Mouse (Mus musculus) limb, embryonic 12.5 days (tissue): ENCODE measurements around the gene Itgb2. TPM values are rescaled to one million over a fixed set of nuclear protein-coding genes. Genes with fewer than 3 reads are reported as not detected.

Experiments
- ATAC-seq: fragments of 200-750 bp; cut with Nextera tagmentation; 2 replicates; pipeline ENCODE4 v1.8.0; 2017; ENCODE audit warnings: low read depth, moderate TSS enrichment; ENCODE audit not compliant: insufficient number of reproducible peaks, insufficient read depth, low FRiP score, low TSS enrichment
- H3K27ac ChIP-seq: fragments of 300-500 bp; sonication (generic); 2 replicates; pipeline ENCODE4 v1.5.1; 2016; ENCODE audit warnings: mild to moderate bottlenecking, moderate library complexity
- H3K27me3 ChIP-seq: fragments of 300-500 bp; sonication (generic); 2 replicates; pipeline ENCODE4 v1.6.1; 2016; ENCODE audit warnings: mild to moderate bottlenecking, moderate library complexity
- H3K36me3 ChIP-seq: fragments of 300-500 bp; sonication (generic); 2 replicates; pipeline ENCODE4 v1.6.1; 2016; ENCODE audit warnings: mild to moderate bottlenecking, moderate library complexity
- H3K4me1 ChIP-seq: fragments of 300-500 bp; sonication (generic); replicated peaks from 2 replicates; pipeline ENCODE4 v1.6.1; 2016
- H3K4me2 ChIP-seq: fragments of 300-500 bp; sonication (generic); 2 replicates; pipeline ENCODE4 v1.6.1; 2016; ENCODE audit warnings: mild to moderate bottlenecking, moderate library complexity
- H3K4me3 ChIP-seq: fragments of 300-500 bp; sonication (generic); replicated peaks from 2 replicates; pipeline ENCODE4 v1.5.1; 2016; ENCODE audit warnings: mild to moderate bottlenecking
- H3K9ac ChIP-seq: fragments of 300-500 bp; sonication (generic); replicated peaks from 2 replicates; pipeline ENCODE4 v1.6.1; 2016; ENCODE audit warnings: mild to moderate bottlenecking, moderate library complexity
- H3K9me3 ChIP-seq: fragments of 300-500 bp; sonication (generic); 2 replicates; pipeline ENCODE4 v1.6.1; 2016; ENCODE audit warnings: mild to moderate bottlenecking, moderate library complexity
- WGBS: fragments of 180-500 bp; shearing (Covaris S2); methylation state at CpG from one replicate; pipeline ENCODE4 v1.1.7; 2016; 5-methylcytosine and 5-hydroxymethylcytosine counted together
- polyA plus RNA-seq: library from polyadenylated mRNA; unstranded; fragments of >200 nt; fragmentation: Nextera tagmentation; extraction: Ambion mirVana; gene quantifications from 2 replicates; pipeline ENCODE4 v1.2.1, GENCODE M21; 2016

Itgb2 gene
- polyA plus RNA-seq, 1 experiment from 2014 or later: 0.98 TPM

DNA sequence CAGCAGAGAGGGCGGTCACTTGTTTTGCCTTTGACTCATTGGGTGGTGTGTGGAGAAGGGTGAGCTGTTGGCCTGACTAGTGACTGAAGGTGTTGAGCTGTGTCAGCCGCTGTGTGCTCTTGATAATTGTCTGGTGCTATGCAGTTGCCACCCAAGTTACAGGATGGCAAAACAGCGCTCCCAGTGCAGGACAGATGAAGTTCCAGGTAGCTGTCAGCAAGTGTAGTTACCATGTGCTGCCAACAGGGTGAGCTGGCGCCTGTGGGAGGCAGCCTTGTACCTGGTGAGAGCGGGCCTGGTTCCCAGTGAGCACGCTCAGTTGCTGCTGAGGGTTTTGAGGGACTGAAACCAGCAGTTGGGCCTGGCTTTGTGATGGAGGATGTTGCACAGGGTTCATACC lies 60.8 kb downstream of the Itgb2 start:
- Histone ChIP-seq H3K4me1 (peaks cover 18% of the 10 kb centered on the region), H3K9ac (no peak overlapping the region), H3K27ac (no peak overlapping the region), H3K4me2 (no peak overlapping the region), H3K27me3 (no peaks in the 10 kb centered on the region), H3K4me3 (no peak overlapping the region), H3K9me3 (0 out of 2 replicates have a peak, but pooled peaks cover 3% of the 10 kb centered on the region), H3K36me3 (peaks cover 90% of the 10 kb centered on the region)
- peak; percentile 80 for ATAC-seq
- WGBS: 45% methylated on average over 6 of the region's 6 CpGs

DNA sequence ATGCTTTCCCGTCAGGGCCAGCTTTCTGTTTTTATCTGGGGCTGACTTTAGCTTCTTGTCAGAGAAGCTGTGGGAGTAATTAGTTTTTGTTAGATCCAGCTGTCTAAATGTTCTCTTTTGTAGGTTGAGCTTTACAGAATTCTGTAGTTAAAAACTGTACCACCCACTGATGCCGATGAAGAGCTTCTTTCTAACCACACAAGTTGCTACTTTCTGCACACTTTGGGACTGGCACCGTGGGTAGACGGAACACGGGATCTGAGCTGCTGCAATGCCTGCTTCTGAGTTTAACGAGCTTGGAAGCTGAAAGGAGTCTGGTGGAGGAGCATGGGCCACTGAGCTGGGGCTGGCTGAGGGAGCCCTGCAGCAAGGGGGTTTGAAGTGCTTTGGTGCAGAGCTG lies 61.5 kb downstream of the Itgb2 start:
- ATAC-seq: no peak
- peaks cover 92% of the 10 kb centered on the region for H3K36me3 ChIP-seq
- WGBS: 58% methylated on average over 6 of the region's 6 CpGs

GRCm38 (mm10) chr10:77596060-77596459 lies 66.0 kb downstream of the Itgb2 start:
- Histone ChIP-seq H3K4me3 (no peak overlapping the region), H3K9me3 (0 out of 2 replicates have a peak, but pooled peaks cover 3% of the 10 kb centered on the region), H3K27me3 (no peaks in the 10 kb centered on the region), H3K4me2 (no peak overlapping the region), H3K27ac (no peak overlapping the region), H3K9ac (no peak overlapping the region), H3K36me3 (peaks cover 77% of the 10 kb centered on the region), H3K4me1 (no peaks in the 10 kb centered on the region)
- 95% methylated on average over 2 of the region's 2 CpGs for WGBS
- no peak for ATAC-seq

More for the DNA sequence above, 61.5 kb downstream of the Itgb2 start:
- Histone ChIP-seq H3K4me3 (no peak overlapping the region), H3K4me1 (peaks cover 18% of the 10 kb centered on the region), H3K4me2 (no peak overlapping the region), H3K27me3 (no peaks in the 10 kb centered on the region), H3K9ac (no peak overlapping the region; the same call in 1 of the 2 replicates), H3K27ac (no peak overlapping the region), H3K9me3 (0 out of 2 replicates have a peak, but pooled peaks cover 3% of the 10 kb centered on the region)

DNA sequence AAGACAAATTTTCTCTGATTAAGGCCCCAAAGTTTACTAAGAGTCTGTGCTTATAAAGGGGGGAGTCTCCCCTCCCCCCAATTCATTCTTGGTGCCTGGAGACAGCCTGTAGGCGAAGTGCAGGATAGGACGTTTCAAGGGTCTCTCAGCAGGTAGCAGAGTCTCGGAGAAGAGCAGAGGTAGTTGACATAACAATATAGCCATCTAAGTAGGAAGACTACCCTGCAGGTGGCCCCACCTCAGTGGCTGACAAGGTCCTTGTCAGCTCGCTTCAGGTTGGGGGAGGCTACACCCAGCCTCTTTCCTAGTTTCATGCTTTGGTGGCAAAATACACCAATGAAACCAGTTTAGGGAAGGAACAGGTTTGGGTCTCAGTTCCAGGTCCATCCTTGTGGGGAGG lies 73.0 kb downstream of the Itgb2 start:
- WGBS: 63% methylated on average over 4 of the region's 4 CpGs
- Histone ChIP-seq H3K36me3 (peaks cover 18% of the 10 kb centered on the region), H3K27ac (no peak overlapping the region), H3K4me1 (peaks cover 12% of the 10 kb centered on the region), H3K27me3 (no peaks in the 10 kb centered on the region), H3K4me3 (no peak overlapping the region), H3K9me3 (0 out of 2 replicates have a peak, but pooled peaks cover 7% of the 10 kb centered on the region), H3K4me2 (no peak overlapping the region), H3K9ac (no peak overlapping the region)
- ATAC-seq: no peak

GRCm38 (mm10) chr10:77604111-77604510 lies 74.1 kb downstream of the Itgb2 start:
- Histone ChIP-seq H3K9ac (no peak overlapping the region), H3K36me3 (peaks cover 15% of the 10 kb centered on the region), H3K27me3 (no peaks in the 10 kb centered on the region), H3K27ac (no peak overlapping the region), H3K4me1 (peaks cover 12% of the 10 kb centered on the region), H3K4me2 (no peak overlapping the region), H3K9me3 (0 out of 2 replicates have a peak, but pooled peaks cover 7% of the 10 kb centered on the region), H3K4me3 (no peak overlapping the region)
- no peak for ATAC-seq
- 92% methylated on average over 6 of the region's 6 CpGs for WGBS

DNA sequence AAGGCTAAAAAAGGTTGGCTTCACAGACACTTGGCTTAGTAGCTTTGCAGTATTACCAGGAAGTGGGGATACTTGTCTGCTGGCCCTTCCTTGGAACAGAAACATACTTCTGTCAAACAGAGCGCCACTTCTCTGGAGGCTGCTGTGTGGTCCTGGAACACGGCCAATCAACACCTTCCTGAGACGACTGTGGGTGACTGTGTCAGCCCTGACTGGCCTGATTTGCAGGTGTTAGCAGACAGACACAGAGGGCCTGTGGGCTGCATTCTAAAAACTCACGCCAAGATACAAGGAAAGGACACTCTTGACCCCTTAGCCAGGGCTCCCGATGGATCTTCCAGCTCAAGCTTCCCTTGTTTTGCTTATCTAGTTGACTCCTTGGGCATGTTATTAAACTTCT lies 74.9 kb downstream of the Itgb2 start:
- Histone ChIP-seq H3K27me3 (no peaks in the 10 kb centered on the region), H3K4me3 (no peak overlapping the region), H3K9me3 (0 out of 2 replicates have a peak, but pooled peaks cover 7% of the 10 kb centered on the region), H3K9ac (no peak overlapping the region), H3K4me1 (peaks cover 12% of the 10 kb centered on the region), H3K4me2 (no peak overlapping the region), H3K27ac (peak overlapping the region; percentile 94), H3K36me3 (peaks cover 21% of the 10 kb centered on the region)
- 78% methylated on average over 5 of the region's 5 CpGs for WGBS
- ATAC-seq: no peak

DNA sequence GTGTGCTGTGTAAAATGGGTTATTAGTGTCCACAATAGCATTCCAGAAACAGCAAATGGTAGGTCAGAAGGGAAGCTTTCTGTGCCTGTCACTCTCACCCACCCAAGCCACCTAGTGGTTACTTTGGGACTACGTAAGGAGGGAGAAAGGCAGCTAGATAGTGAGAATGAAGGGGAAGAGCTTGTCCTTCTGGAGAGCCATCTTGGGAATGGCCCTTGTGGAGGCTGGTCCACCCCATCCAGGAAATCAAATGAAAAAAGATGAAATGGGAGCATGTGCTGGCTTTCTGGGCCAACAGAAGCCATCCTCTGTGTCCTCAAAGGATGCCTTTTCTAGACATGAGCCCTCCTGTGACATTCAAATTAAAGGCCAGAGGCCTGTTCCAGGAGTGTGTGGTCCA lies 75.3 kb downstream of the Itgb2 start:
- peak; percentile 1; the same call in 1 of the 2 replicates for ATAC-seq
- Histone ChIP-seq H3K9me3 (0 out of 2 replicates have a peak, but pooled peaks cover 7% of the 10 kb centered on the region), H3K9ac (peak overlapping the region; percentile 82), H3K36me3 (peaks cover 25% of the 10 kb centered on the region), H3K27ac (peak overlapping the region; percentile 94), H3K4me2 (peak overlapping the region; percentile 85), H3K4me3 (peak overlapping the region; percentile 60), H3K4me1 (peaks cover 12% of the 10 kb centered on the region), H3K27me3 (no peaks in the 10 kb centered on the region)
- 69% methylated on average over 1 of the region's 1 CpGs for WGBS

DNA sequence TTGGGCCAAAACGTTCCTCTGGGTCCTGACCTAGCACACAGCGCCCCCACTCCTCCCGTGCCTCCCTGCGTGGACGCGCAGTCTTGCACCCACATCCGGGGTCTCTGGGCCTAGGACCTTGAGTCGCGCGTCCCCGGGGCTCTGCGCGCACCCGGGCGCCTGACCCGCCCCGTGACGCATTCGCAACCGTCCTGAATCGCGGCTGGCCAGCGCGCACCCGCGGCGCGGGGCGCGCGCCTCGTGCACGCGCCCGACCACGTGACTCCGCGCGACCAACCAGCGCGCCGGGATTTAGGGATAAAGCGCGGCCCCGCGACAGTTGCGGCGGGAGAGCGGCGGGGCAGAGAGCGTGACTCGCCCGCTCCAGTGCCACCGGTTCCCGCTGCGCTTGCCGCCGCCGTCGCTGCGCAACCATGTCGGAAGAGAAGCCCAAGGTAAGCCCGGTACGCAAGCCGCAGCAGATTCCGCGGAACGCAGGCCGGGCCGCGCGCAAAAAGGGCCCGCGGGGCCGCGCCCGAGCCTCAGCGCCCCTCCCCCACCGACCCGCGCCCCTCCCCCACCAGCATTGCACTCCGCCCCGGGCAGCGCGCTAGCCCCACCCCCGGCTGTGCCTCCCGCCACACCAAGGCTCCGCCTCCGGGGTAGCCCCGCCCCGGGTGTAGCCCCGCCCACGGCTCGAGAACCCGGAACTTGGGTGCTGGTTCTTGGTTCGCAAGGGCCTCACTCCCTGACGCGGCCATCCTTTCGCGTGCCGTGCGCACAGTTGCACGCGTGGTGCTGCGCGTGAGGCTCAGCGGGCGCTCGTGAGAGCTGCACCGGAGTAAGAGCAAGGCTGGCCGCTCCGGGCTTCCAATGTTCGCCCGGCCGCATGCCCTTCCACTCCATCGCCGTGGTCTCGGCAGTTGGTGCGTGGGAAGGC lies 76.1 kb downstream of the Itgb2 start, which contains the start of the genes Sumo3 and Gm49325:
Gene Sumo3 (plus strand): TSS at position 190 of the 919 bp plus-strand sequence.
Gene Gm49325 (plus strand): TSS at position 290 of the 919 bp plus-strand sequence.
- Histone ChIP-seq H3K4me1 (peaks cover 12% of the 10 kb centered on the region), H3K27me3 (no peaks in the 10 kb centered on the region), H3K9me3 (0 out of 2 replicates have a peak, but pooled peaks cover 7% of the 10 kb centered on the region), H3K4me2 (peak within 1 kb of the TSS; percentile 85), H3K9ac (peak within 1 kb of the TSS; percentile 82), H3K36me3 (peaks cover 33% of the 10 kb centered on the region), H3K4me3 (peak within 1 kb of the TSS; percentile 60), H3K27ac (peak within 1 kb of the TSS; percentile 94)
- ATAC-seq: peak; percentile 67
- 2% methylated on average over 103 of the region's 119 CpGs for WGBS

- Histone ChIP-seq H3K4me1 (peaks cover 12% of the 10 kb centered on the region), H3K9me3 (0 out of 2 replicates have a peak, but pooled peaks cover 7% of the 10 kb centered on the region), H3K36me3 (peaks cover 40% of the 10 kb centered on the region), H3K4me3 (peak overlapping the region; percentile 60), H3K27me3 (no peaks in the 10 kb centered on the region), H3K4me2 (peak overlapping the region; percentile 85), H3K9ac (peak overlapping the region; percentile 82), H3K27ac (peak overlapping the region; percentile 94; the same call in 1 of the 2 replicates)
- no peak for ATAC-seq
- 47% methylated on average over 7 of the region's 7 CpGs for WGBS
Observed at GRCm38 (mm10) chr10:77606855-77607254, 76.8 kb downstream of the Itgb2 start.

- Histone ChIP-seq H3K27me3 (no peaks in the 10 kb centered on the region), H3K36me3 (peaks cover 45% of the 10 kb centered on the region), H3K9me3 (0 out of 2 replicates have a peak, but pooled peaks cover 7% of the 10 kb centered on the region), H3K4me1 (peaks cover 12% of the 10 kb centered on the region), H3K9ac (no peak overlapping the region), H3K4me3 (peak overlapping the region; percentile 60), H3K27ac (no peak overlapping the region), H3K4me2 (peak overlapping the region; percentile 85)
- WGBS: 72% methylated on average over 5 of the region's 5 CpGs
- no peak for ATAC-seq
Observed at GRCm38 (mm10) chr10:77607441-77607840, 77.4 kb downstream of the Itgb2 start.

DNA sequence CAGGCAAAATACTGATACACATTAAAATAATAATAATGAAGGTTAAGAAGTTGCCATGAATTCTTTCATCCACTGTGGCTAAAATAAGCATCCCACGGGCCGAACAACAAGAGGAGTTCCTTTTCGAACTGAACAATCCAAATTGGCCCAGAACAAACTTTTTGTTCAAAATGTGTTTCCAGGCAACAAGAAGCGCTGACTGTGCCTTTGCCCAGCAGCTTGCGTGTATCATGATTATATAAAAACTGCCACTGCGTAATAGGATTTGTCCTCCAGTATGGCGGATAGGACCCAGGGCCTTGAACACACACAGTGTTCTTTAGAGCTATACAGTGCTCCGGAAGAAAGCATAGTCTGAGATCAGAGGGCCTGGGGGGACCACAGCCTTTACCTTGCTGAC lies 78.5 kb downstream of the Itgb2 start:
- H3K9ac ChIP-seq: no peak overlapping the region
- ATAC-seq: no peak
- H3K27ac ChIP-seq: no peak overlapping the region
- H3K4me1 ChIP-seq: peaks cover 12% of the 10 kb centered on the region
- no peak overlapping the region for H3K4me2 ChIP-seq
- H3K4me3 ChIP-seq: no peak overlapping the region
- 95% methylated on average over 8 of the region's 8 CpGs for WGBS
- H3K9me3 ChIP-seq: 0 out of 2 replicates have a peak, but pooled peaks cover 7% of the 10 kb centered on the region
- H3K36me3 ChIP-seq: peaks cover 57% of the 10 kb centered on the region
- no peaks in the 10 kb centered on the region for H3K27me3 ChIP-seq
